Mouse (Mus musculus): Measurements from ENCODE around the gene Aldh1a2. TPM values are rescaled to one million over a fixed set of nuclear protein-coding genes. Genes with fewer than 3 reads are reported as not detected.

Aldh1a2 gene
- polyA plus RNA-seq, 1 experiment from 2014 or later, result 26.7 TPM

DNA sequence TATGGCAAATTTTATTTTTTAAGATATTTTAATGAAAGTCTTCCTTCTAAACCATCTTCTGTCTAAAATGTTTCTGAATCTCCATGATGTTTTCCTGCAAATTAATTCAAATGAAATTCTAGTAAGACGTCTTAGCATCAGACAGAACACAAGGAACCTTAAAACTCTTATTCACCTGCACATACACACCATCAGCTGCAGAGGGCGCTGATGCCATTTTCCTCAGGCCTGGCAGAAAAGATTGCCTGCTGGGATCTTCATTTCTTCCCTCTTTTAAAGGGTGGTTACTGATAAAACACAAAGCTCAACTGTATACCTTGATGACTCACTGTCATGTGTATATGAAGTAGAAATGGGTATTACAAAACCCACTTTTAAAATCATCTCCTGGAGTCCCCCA, 4.7 kb upstream of the Aldh1a2 start:
- WGBS, result 11% methylated on average over 2 of the region's 2 CpGs
- no peak overlapping the region for H3K4me2 ChIP-seq (ENCODE audit: low read depth, low read length)
- H3K9me3 ChIP-seq (replicated peaks; ENCODE audit: control insufficient read depth, low read length), result no peaks in the 10 kb centered on the region
- peaks cover 25% of the 10 kb centered on the region for H3K27me3 ChIP-seq (ENCODE audit: control insufficient read depth, insufficient read depth, low read length)
- no peak overlapping the region for H3K9ac ChIP-seq (ENCODE audit: low read length)
- H3K36me3 ChIP-seq (ENCODE audit: control insufficient read depth, insufficient read depth), result no peaks in the 10 kb centered on the region
- no peak for ATAC-seq (replicated peaks; ENCODE audit: extremely low read depth, insufficient read depth, low FRiP score)
- H3K4me3 ChIP-seq (ENCODE audit: low read length), result no peak overlapping the region
- no peaks in the 10 kb centered on the region for H3K4me1 ChIP-seq (ENCODE audit: control insufficient read depth, insufficient read depth, low read length)
- H3K27ac ChIP-seq (ENCODE audit: low read length), result no peak overlapping the region

DNA sequence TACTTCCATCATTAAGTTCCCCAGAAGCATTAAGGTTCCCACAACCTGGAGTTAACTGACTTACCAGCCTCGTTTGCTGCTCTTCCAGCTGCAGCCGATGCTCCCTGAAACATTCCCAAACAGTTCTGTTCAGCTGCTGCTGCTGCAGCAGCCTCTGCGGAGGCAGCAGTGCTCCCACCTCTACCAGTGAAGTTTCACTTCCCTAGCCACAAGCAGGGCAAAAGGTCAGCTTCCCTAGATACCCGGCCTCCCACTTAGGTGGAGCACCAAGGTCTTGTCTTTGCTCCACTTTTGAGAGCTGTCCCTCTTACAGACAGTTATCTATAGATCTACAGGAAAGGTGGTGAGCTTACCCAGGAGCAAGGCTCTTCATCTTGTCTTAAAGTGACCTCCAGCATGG, 2.0 kb upstream of the Aldh1a2 start:
- Histone ChIP-seq H3K27ac (ENCODE audit: low read length) (no peak overlapping the region), H3K9ac (ENCODE audit: low read length) (no peak overlapping the region), H3K27me3 (ENCODE audit: control insufficient read depth, insufficient read depth, low read length) (peaks cover 32% of the 10 kb centered on the region), H3K4me3 (ENCODE audit: low read length) (no peak overlapping the region), H3K36me3 (ENCODE audit: control insufficient read depth, insufficient read depth) (no peaks in the 10 kb centered on the region), H3K4me1 (ENCODE audit: control insufficient read depth, insufficient read depth, low read length) (no peaks in the 10 kb centered on the region), H3K9me3 (replicated peaks; ENCODE audit: control insufficient read depth, low read length) (no peaks in the 10 kb centered on the region), H3K4me2 (ENCODE audit: low read depth, low read length) (no peak overlapping the region)
- WGBS, result 28% methylated on average over 4 of the region's 4 CpGs
- ATAC-seq (replicated peaks; ENCODE audit: extremely low read depth, insufficient read depth, low FRiP score), result no peak

DNA sequence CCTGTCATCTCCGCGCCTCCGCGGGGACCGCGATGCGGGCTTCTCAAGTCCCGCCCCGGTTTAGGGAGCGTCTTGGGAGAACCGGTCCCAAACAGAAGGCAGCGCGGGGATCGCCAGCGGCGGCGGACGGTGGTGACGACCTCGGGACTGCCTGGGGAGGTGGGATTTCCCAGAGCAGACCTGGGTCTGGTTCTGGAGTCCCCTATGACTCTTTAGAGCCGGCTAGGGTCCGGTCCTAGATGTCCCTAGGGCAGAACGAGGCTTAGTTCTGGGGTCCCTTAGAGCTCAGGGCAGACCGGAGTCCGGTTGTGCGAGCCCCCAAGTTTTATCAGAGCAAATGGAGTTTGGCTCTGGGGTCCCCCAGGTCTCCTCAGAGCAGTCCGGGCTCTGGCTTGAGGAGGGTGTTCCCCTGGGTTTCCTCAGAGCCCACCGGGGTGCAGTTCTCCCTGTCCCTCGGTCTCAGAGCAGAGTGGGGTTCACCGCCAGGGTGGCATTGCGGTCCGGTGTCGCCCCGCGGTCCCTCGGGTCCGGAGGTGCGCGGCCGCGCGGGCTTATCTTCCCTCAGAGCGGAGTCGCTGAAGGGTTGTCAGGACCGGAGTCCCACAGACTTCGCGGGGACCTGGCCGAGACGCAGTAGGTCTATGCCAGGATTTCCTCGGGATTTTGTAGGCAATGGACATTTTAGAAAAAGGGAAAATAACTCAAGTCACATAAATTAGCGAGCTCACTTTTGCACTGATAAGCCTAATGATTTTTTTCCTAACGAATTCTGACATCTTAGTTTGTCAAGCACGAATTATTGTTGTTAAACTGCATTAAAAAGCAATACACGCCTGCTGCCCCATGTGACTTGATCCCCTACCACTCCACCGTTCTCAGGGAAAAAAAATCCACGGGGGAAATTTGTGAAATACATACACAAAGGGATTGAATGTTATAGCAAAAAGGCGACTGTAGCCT, 727 bp downstream of the Aldh1a2 start:
- Histone ChIP-seq H3K27ac (ENCODE audit: low read length) (no peak overlapping the region), H3K4me2 (ENCODE audit: low read depth, low read length) (peak overlapping the region; percentile 68), H3K9me3 (replicated peaks; ENCODE audit: control insufficient read depth, low read length) (no peaks in the 10 kb centered on the region), H3K27me3 (ENCODE audit: control insufficient read depth, insufficient read depth, low read length) (peaks cover 43% of the 10 kb centered on the region), H3K9ac (ENCODE audit: low read length) (no peak overlapping the region), H3K36me3 (ENCODE audit: control insufficient read depth, insufficient read depth) (no peaks in the 10 kb centered on the region), H3K4me1 (ENCODE audit: control insufficient read depth, insufficient read depth, low read length) (no peaks in the 10 kb centered on the region), H3K4me3 (ENCODE audit: low read length) (peak overlapping the region; percentile 49)
- WGBS, result under 1% methylated on average over 57 of the region's 57 CpGs
- peak; percentile 33 for ATAC-seq (replicated peaks; ENCODE audit: extremely low read depth, insufficient read depth, low FRiP score)

DNA sequence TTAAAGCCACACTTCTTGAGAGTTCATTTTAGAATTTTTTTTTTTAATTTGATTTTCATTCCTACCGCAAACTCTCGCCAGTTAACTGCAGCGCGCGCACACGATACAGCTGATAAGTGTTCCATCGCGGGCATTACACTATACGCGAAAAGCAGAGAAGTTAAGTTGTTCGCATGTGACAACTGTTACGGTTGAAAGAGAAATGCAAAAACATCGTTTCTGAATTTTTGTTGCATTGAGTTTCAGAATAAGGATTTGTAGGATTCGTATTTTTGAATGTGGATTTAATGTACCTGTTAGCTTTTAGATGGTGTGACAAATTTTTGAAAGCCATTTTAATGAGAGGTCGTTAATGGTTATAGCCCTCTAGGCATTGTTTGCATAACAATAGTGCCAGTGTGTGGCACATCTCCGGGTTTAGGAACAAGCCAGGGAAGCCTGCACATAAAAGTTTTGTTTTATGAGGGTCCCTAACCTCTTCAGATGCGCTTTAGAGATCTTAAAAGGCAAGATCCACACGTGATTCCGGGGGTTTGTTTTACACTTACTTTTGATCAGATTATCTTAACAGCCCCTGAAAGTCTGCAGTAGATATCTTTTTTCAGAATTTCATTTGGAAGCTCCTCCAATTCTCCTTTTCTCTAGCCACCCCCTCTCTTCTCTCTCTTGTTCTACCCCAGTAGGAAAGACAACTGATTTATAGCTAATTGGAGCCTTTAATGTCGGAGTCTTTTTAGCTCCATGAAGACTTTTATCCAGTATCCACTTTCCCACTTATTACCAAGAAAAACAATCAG, 1.6 kb downstream of the Aldh1a2 start:
- H3K27ac ChIP-seq (ENCODE audit: low read length), result no peak overlapping the region
- no peaks in the 10 kb centered on the region for H3K9me3 ChIP-seq (replicated peaks; ENCODE audit: control insufficient read depth, low read length)
- H3K36me3 ChIP-seq (ENCODE audit: control insufficient read depth, insufficient read depth), result no peaks in the 10 kb centered on the region
- no peak overlapping the region for H3K9ac ChIP-seq (ENCODE audit: low read length)
- H3K4me2 ChIP-seq (ENCODE audit: low read depth, low read length), result peak overlapping the region; percentile 68; the same call in 1 of the 2 replicates
- peaks cover 43% of the 10 kb centered on the region for H3K27me3 ChIP-seq (ENCODE audit: control insufficient read depth, insufficient read depth, low read length)
- WGBS, result 6% methylated on average over 20 of the region's 20 CpGs
- H3K4me1 ChIP-seq (ENCODE audit: control insufficient read depth, insufficient read depth, low read length), result no peaks in the 10 kb centered on the region
- peak overlapping the region; percentile 49 for H3K4me3 ChIP-seq (ENCODE audit: low read length)
- no peak for ATAC-seq (replicated peaks; ENCODE audit: extremely low read depth, insufficient read depth, low FRiP score)

DNA sequence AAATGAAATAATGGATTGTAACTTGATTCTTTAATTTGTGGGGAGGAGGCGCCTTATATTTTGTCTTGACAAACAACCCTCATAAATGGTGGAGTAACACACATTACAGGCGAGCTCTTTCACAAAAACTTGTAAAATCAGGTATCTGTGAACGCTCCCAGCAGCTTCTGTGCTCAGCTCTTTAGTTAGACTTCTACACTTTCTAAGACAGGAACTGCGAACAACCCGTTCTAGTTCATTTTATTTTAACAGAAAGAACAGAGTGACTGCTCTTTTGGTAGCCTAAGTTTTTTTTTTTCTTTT, 2.2 kb downstream of the Aldh1a2 start:
- WGBS, result 39% methylated on average over 5 of the region's 5 CpGs
- Histone ChIP-seq H3K4me2 (ENCODE audit: low read depth, low read length) (no peak overlapping the region), H3K27me3 (ENCODE audit: control insufficient read depth, insufficient read depth, low read length) (peaks cover 43% of the 10 kb centered on the region)

DNA sequence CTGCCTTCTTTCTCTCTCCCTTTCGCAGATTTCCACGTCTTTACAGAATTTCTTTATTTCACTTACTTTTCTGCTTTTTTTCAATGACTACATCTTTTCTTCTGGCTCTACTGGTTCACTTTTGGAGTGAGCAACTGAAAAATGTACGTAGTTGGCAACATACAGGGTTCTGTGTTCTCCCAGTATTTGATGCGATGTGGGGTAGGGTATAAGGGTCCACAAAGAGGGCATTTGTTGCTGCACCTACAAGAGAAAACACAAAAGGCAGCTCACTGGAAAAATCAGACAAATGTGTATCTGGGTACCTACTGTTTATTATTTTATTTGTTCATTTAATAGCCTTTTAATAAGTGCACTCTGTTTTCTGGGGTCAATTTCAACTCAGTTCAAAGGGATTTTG, 3.6 kb downstream of the Aldh1a2 start:
- Histone ChIP-seq H3K9ac (ENCODE audit: low read length) (no peak overlapping the region), H3K9me3 (replicated peaks; ENCODE audit: control insufficient read depth, low read length) (no peaks in the 10 kb centered on the region), H3K27ac (ENCODE audit: low read length) (no peak overlapping the region), H3K4me2 (ENCODE audit: low read depth, low read length) (no peak overlapping the region), H3K27me3 (ENCODE audit: control insufficient read depth, insufficient read depth, low read length) (peaks cover 31% of the 10 kb centered on the region), H3K4me3 (ENCODE audit: low read length) (no peak overlapping the region), H3K36me3 (ENCODE audit: control insufficient read depth, insufficient read depth) (no peaks in the 10 kb centered on the region), H3K4me1 (ENCODE audit: control insufficient read depth, insufficient read depth, low read length) (no peaks in the 10 kb centered on the region)
- WGBS, result 71% methylated on average over 4 of the region's 4 CpGs
- no peak for ATAC-seq (replicated peaks; ENCODE audit: extremely low read depth, insufficient read depth, low FRiP score)

More for the DNA sequence above, 2.2 kb downstream of the Aldh1a2 start:
- no peak overlapping the region for H3K9ac ChIP-seq (ENCODE audit: low read length)
- no peaks in the 10 kb centered on the region for H3K9me3 ChIP-seq (replicated peaks; ENCODE audit: control insufficient read depth, low read length)
- ATAC-seq (replicated peaks; ENCODE audit: extremely low read depth, insufficient read depth, low FRiP score), result no peak
- no peaks in the 10 kb centered on the region for H3K36me3 ChIP-seq (ENCODE audit: control insufficient read depth, insufficient read depth)
- no peak overlapping the region for H3K4me3 ChIP-seq (ENCODE audit: low read length)
- H3K4me1 ChIP-seq (ENCODE audit: control insufficient read depth, insufficient read depth, low read length), result no peaks in the 10 kb centered on the region
- H3K27ac ChIP-seq (ENCODE audit: low read length), result no peak overlapping the region

DNA sequence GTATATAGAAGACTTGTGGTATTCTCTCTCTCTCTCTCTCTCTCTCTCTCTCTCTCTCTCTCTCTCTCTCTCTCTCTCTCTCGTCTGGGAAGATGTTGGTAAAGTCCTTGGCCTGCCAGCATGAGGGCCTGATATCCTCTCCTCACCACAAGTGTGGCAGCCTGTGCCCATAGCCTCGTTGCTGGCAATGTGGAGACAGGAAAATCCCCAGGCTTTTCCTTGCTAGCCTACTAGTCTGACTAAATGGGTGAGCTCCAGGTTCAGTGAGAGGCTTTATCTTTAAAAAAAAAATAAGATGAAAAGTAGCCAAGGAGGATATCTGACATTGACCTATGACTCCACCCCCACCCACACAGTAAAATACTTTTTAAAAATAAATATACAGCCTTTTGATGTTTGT, 4.8 kb downstream of the Aldh1a2 start:
- H3K4me1 ChIP-seq (ENCODE audit: control insufficient read depth, insufficient read depth, low read length), result no peaks in the 10 kb centered on the region
- no peak for ATAC-seq (replicated peaks; ENCODE audit: extremely low read depth, insufficient read depth, low FRiP score)
- WGBS, result 33% methylated on average over 2 of the region's 2 CpGs
- no peak overlapping the region for H3K9ac ChIP-seq (ENCODE audit: low read length)
- H3K4me3 ChIP-seq (ENCODE audit: low read length), result no peak overlapping the region
- no peak overlapping the region for H3K4me2 ChIP-seq (ENCODE audit: low read depth, low read length)
- H3K9me3 ChIP-seq (replicated peaks; ENCODE audit: control insufficient read depth, low read length), result no peaks in the 10 kb centered on the region
- no peak overlapping the region for H3K27ac ChIP-seq (ENCODE audit: low read length)
- peaks cover 22% of the 10 kb centered on the region for H3K27me3 ChIP-seq (ENCODE audit: control insufficient read depth, insufficient read depth, low read length)
- H3K36me3 ChIP-seq (ENCODE audit: control insufficient read depth, insufficient read depth), result no peaks in the 10 kb centered on the region

DNA sequence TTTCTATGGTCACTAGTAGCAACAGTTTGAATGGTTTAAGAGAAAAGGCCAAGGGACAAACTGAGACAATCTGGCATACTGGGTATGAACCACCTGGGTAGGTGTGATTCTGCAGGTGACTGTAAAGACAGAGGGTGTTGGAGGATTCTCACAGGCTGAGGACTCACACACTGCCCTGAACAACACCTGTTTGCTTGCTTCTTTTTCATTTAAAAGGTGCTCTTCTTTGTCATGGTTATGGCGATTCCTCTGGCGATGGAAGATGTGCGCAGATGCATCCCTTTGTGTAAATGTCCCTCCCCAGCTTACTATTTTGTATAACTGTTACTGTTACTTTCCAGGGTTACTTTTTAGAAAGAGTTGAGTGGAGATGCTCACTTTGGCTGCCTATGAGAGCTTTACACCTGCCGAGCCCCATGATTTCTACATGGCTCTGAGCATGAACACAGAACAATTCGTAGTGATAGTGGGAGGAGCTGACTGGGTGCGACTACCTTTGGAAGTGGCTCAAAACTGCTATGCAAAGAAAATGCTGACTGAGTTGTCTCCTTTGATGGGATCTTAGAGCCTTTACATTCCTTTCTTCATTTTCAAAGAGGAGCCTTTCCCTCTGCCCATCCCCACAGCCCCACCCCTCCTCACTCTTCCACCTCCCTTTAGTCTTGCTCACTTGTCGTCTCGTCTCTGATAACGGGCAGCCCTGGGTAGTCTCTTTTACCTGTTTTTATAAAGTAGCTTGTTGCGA, 11.8 kb downstream of the Aldh1a2 start:
- H3K4me2 ChIP-seq (ENCODE audit: low read depth, low read length), result no peak overlapping the region
- no peak for ATAC-seq (replicated peaks; ENCODE audit: extremely low read depth, insufficient read depth, low FRiP score)
- no peak overlapping the region for H3K4me3 ChIP-seq (ENCODE audit: low read length)
- 47% methylated on average over 10 of the region's 10 CpGs for WGBS
- no peaks in the 10 kb centered on the region for H3K9me3 ChIP-seq (replicated peaks; ENCODE audit: control insufficient read depth, low read length)
- H3K27me3 ChIP-seq (ENCODE audit: control insufficient read depth, insufficient read depth, low read length), result peaks cover 2% of the 10 kb centered on the region
- no peaks in the 10 kb centered on the region for H3K4me1 ChIP-seq (ENCODE audit: control insufficient read depth, insufficient read depth, low read length)
- H3K9ac ChIP-seq (ENCODE audit: low read length), result no peak overlapping the region
- H3K27ac ChIP-seq (ENCODE audit: low read length), result no peak overlapping the region
- H3K36me3 ChIP-seq (ENCODE audit: control insufficient read depth, insufficient read depth), result no peaks in the 10 kb centered on the region

All from heart, embryonic 16.5 days (tissue).